Mouse (Mus musculus): ENCODE data around the gene Garem2.

DNA sequence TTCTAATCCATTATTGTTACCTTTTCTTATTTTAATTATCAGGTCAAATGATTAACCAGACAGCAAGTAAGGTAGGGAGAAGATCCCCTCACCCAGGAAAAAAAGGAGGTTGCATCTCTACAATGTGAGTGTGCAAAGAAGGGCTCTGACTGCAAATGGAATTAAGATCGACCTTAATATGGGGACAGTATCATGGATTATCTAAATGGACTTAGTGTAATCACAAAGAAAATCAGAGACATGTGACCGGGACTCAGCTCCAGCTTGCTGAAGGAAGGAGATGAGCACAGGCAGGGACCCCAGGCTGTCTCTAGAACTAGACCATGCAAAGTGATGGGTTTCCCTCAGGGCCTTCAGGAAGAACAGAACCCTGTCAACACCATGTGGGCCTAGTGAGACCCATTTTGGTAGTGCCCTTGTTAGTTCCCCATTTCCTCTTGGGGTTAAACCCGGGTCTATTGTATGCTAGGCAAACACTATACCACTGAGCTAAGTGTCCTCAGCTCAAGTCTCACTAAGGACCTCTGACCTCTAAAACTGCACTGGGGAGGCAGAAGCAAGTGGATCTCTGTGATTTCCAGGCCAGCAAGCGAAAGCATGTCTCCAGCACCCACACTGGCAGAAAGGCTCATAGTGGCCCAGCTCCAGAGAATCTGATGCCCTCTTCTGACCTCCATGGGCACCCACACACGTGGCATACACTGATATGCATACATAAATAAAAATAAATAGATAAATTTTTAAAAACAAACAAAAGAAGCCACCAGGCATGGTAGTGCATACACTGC is 43.4 kb downstream of the Garem2 start:
- TF ChIP-seq TAL1 (IDR thresholded peaks at IDR 0.05; ENCODE audit: low read length) (no peak), GATA1 (IDR thresholded peaks at IDR 0.05; ENCODE audit: low read length) (no peak)
